Comparison of ENCODE assay signal across 29 mouse cellular contexts in genomic region chr7:90004781-90005180, GRCm38 (mm10).
"Had no signal": no experiment of that assay in that cellular context is flagged by ENCODE, and none has a peak within 500 bp of the region (broad histone marks: within the 10 kb centered on the region; RNA-seq: fewer than 3 reads in every experiment).

No protein-coding gene starts in this region.

- ATAC-seq: forebrain, embryonic 13.5 days; forebrain, embryonic 14.5 days; forebrain, embryonic 15.5 days; forebrain, embryonic 16.5 days had no signal

- H3K4me2 ChIP-seq: embryonic facial prominence, embryonic 12.5 days; embryonic facial prominence, embryonic 13.5 days; embryonic facial prominence, embryonic 15.5 days; forebrain, embryonic 12.5 days; forebrain, embryonic 13.5 days; forebrain, embryonic 15.5 days had no signal

- H3K4me1 ChIP-seq: embryonic facial prominence, embryonic 12.5 days; embryonic facial prominence, embryonic 13.5 days; embryonic facial prominence, embryonic 15.5 days; forebrain, embryonic 10.5 days; forebrain, embryonic 12.5 days; forebrain, embryonic 13.5 days; forebrain, embryonic 15.5 days had no signal

- H3K27ac ChIP-seq: embryonic facial prominence, embryonic 10.5 days; embryonic facial prominence, embryonic 12.5 days; embryonic facial prominence, embryonic 13.5 days; embryonic facial prominence, embryonic 15.5 days; forebrain, embryonic 10.5 days; forebrain, embryonic 12.5 days; forebrain, embryonic 13.5 days; forebrain, embryonic 15.5 days; gastrocnemius, adult 2 months; heart, adult 2 months had no signal

- DNase-seq: cerebellum, adult 2 months; cerebellum, adult 8-10 months; cerebellum, adult 9-10 months; cerebellum, adult 9-11 months; cerebellum, postnatal 10 days; cerebellum, postnatal 14 days; cerebellum, postnatal 25 days; cerebellum, postnatal 36 days; embryo, embryonic 11 days; forebrain, postnatal 0 days; gastrocnemius, adult 2 months; gastrocnemius, postnatal 10 days; gastrocnemius, postnatal 14 days; gastrocnemius, postnatal 25 days; gastrocnemius, postnatal 36 days; heart, adult 11 months; heart, adult 18-20 months; heart, adult 2 months had no signal

- H3K9ac ChIP-seq: embryonic facial prominence, embryonic 12.5 days; embryonic facial prominence, embryonic 13.5 days; embryonic facial prominence, embryonic 15.5 days; forebrain, embryonic 12.5 days; forebrain, embryonic 13.5 days; forebrain, embryonic 15.5 days; forebrain, postnatal 0 days had no signal

- H3K9me3 ChIP-seq: embryonic facial prominence, embryonic 10.5 days; embryonic facial prominence, embryonic 12.5 days; embryonic facial prominence, embryonic 13.5 days; embryonic facial prominence, embryonic 15.5 days; forebrain, embryonic 10.5 days; forebrain, embryonic 12.5 days; forebrain, embryonic 13.5 days; forebrain, embryonic 15.5 days had no signal

- H3K27me3 ChIP-seq: embryonic facial prominence, embryonic 12.5 days; embryonic facial prominence, embryonic 13.5 days; embryonic facial prominence, embryonic 15.5 days; forebrain, embryonic 12.5 days; forebrain, embryonic 13.5 days; forebrain, embryonic 15.5 days had no signal

- H3K36me3 ChIP-seq: embryonic facial prominence, embryonic 10.5 days; embryonic facial prominence, embryonic 12.5 days; embryonic facial prominence, embryonic 13.5 days; embryonic facial prominence, embryonic 15.5 days; forebrain, embryonic 10.5 days; forebrain, embryonic 12.5 days; forebrain, embryonic 15.5 days had no signal

- H3K4me3 ChIP-seq: embryonic facial prominence, embryonic 10.5 days; embryonic facial prominence, embryonic 12.5 days; embryonic facial prominence, embryonic 13.5 days; embryonic facial prominence, embryonic 15.5 days; erythroblast, embryonic 14.5 days; forebrain, embryonic 10.5 days; forebrain, embryonic 12.5 days; forebrain, embryonic 13.5 days; forebrain, embryonic 15.5 days; gastrocnemius, adult 2 months; heart, adult 2 months had no signal
